Mouse (Mus musculus) liver, embryonic 13.5 days (tissue): ENCODE results near the gene Sell. TPM values are rescaled to one million over a fixed set of nuclear protein-coding genes. Genes with fewer than 3 reads are reported as not detected.

Experiments used
- ATAC-seq: fragments of 200-750 bp; cut with Nextera tagmentation; 2 replicates; pipeline ENCODE4 v1.8.0; 2017; ENCODE audit warnings: low read depth, mild to moderate bottlenecking, moderate number of reproducible peaks, moderate library complexity
- DNase-seq: peaks from one replicate; pipeline ENCODE4 v3.0.0; 2022
- H3K27ac ChIP-seq: fragments of 300-500 bp; sonication (generic); 2 replicates; pipeline ENCODE4 v1.5.1; 2015; ENCODE audit warnings: moderate library complexity, mild to moderate bottlenecking, inconsistent platforms
- H3K27me3 ChIP-seq: fragments of 300-500 bp; sonication (generic); 2 replicates; pipeline ENCODE4 v1.6.1; 2015; ENCODE audit warnings: mild to moderate bottlenecking, inconsistent platforms
- H3K36me3 ChIP-seq: fragments of 300-500 bp; sonication (generic); 2 replicates; pipeline ENCODE4 v1.6.1; 2015; ENCODE audit warnings: mild to moderate bottlenecking, inconsistent platforms
- H3K4me1 ChIP-seq: fragments of 300-500 bp; sonication (generic); replicated peaks from 2 replicates; pipeline ENCODE4 v1.6.1; 2015; ENCODE audit warnings: inconsistent platforms
- H3K4me2 ChIP-seq: fragments of 300-500 bp; sonication (generic); 2 replicates; pipeline ENCODE4 v1.6.1; 2015; ENCODE audit warnings: inconsistent platforms, mild to moderate bottlenecking, moderate library complexity
- H3K4me3 ChIP-seq: fragments of 300-500 bp; sonication (generic); replicated peaks from 2 replicates; pipeline ENCODE4 v1.5.1; 2015; ENCODE audit warnings: mild to moderate bottlenecking, inconsistent platforms
- H3K9ac ChIP-seq: fragments of 300-500 bp; sonication (generic); 2 replicates; pipeline ENCODE4 v1.6.1; 2015; ENCODE audit warnings: mild to moderate bottlenecking, inconsistent platforms
- H3K9me3 ChIP-seq: fragments of 300-500 bp; sonication (generic); replicated peaks from 2 replicates; pipeline ENCODE4 v1.6.1; 2016; ENCODE audit warnings: inconsistent platforms
- WGBS: fragments of 180-500 bp; shearing (Covaris S2); methylation state at CpG from one replicate; pipeline ENCODE4 v1.1.7; 2015; ENCODE audit not compliant: insufficient replicate concordance; 5-methylcytosine and 5-hydroxymethylcytosine counted together
- polyA plus RNA-seq: library from polyadenylated mRNA; unstranded; fragments of >200 nt; fragmentation: Nextera tagmentation; extraction: Ambion mirVana; gene quantifications from 2 replicates; pipeline ENCODE4 v1.2.1, GENCODE M21; 2015

Sell gene
- polyA plus RNA-seq, 1 experiment from 2014 or later: 4.0 TPM

- H3K4me3 ChIP-seq: no peak overlapping the region
- H3K27ac ChIP-seq: no peak overlapping the region
- DNase-seq: no peak
- no peak for ATAC-seq
- no peak overlapping the region for H3K9ac ChIP-seq
- WGBS: 83% methylated on average over 9 of the region's 9 CpGs
- no peak overlapping the region for H3K4me2 ChIP-seq
- no peaks in the 10 kb centered on the region for H3K27me3 ChIP-seq
- no peaks in the 10 kb centered on the region for H3K36me3 ChIP-seq
- no peaks in the 10 kb centered on the region for H3K9me3 ChIP-seq
- H3K4me1 ChIP-seq: no peaks in the 10 kb centered on the region
These were observed 49.0 kb downstream of the Sell start for GRCm38 (mm10) chr1:164110591-164111329.

- no peaks in the 10 kb centered on the region for H3K27me3 ChIP-seq
- no peak overlapping the region for H3K4me3 ChIP-seq
- H3K27ac ChIP-seq: no peak overlapping the region
- H3K4me2 ChIP-seq: no peak overlapping the region
- H3K9me3 ChIP-seq: no peaks in the 10 kb centered on the region
- no peaks in the 10 kb centered on the region for H3K36me3 ChIP-seq
- no peak for ATAC-seq
- H3K4me1 ChIP-seq: no peaks in the 10 kb centered on the region
- WGBS: 67% methylated on average over 5 of the region's 5 CpGs
- no peak for DNase-seq
- no peak overlapping the region for H3K9ac ChIP-seq
These were observed 52.5 kb downstream of the Sell start for GRCm38 (mm10) chr1:164114280-164114679.

GRCm38 (mm10) chr1:164114947-164115493 lies 53.2 kb downstream of the Sell start, which contains the start of gene Selp:
Gene Selp, plus strand, starts transcription at chr1:164115264.
- ATAC-seq (no peak), DNase-seq (no peak)
- Histone ChIP-seq H3K4me1 (no peaks in the 10 kb centered on the region), H3K4me3 (no peak within 1 kb of the TSS), H3K9ac (no peak within 1 kb of the TSS), H3K27ac (no peak within 1 kb of the TSS), H3K27me3 (no peaks in the 10 kb centered on the region), H3K4me2 (no peak within 1 kb of the TSS), H3K36me3 (no peaks in the 10 kb centered on the region), H3K9me3 (no peaks in the 10 kb centered on the region)
- 37% methylated on average over 8 of the region's 8 CpGs for WGBS

GRCm38 (mm10) chr1:164115647-164116046 lies 53.9 kb downstream of the Sell start:
- H3K4me2 ChIP-seq: no peak overlapping the region
- no peak for ATAC-seq
- H3K36me3 ChIP-seq: no peaks in the 10 kb centered on the region
- H3K9ac ChIP-seq: no peak overlapping the region
- no peak for DNase-seq
- WGBS: 63% methylated on average over 6 of the region's 6 CpGs
- H3K4me1 ChIP-seq: no peaks in the 10 kb centered on the region
- H3K9me3 ChIP-seq: no peaks in the 10 kb centered on the region
- no peaks in the 10 kb centered on the region for H3K27me3 ChIP-seq
- no peak overlapping the region for H3K27ac ChIP-seq
- H3K4me3 ChIP-seq: no peak overlapping the region

- Histone ChIP-seq H3K4me3 (no peak overlapping the region), H3K4me1 (no peaks in the 10 kb centered on the region), H3K36me3 (no peaks in the 10 kb centered on the region), H3K9me3 (no peaks in the 10 kb centered on the region), H3K27ac (no peak overlapping the region), H3K27me3 (no peaks in the 10 kb centered on the region), H3K9ac (no peak overlapping the region), H3K4me2 (no peak overlapping the region)
- WGBS: 79% methylated on average over 6 of the region's 6 CpGs
- DNase-seq (no peak), ATAC-seq (no peak)
These were observed 56.1 kb downstream of the Sell start for GRCm38 (mm10) chr1:164117869-164118268.

- WGBS: 32% methylated on average over 3 of the region's 3 CpGs
- no peak overlapping the region for H3K27ac ChIP-seq
- H3K27me3 ChIP-seq: no peaks in the 10 kb centered on the region
- H3K4me2 ChIP-seq: no peak overlapping the region
- no peak for DNase-seq
- no peaks in the 10 kb centered on the region for H3K4me1 ChIP-seq
- ATAC-seq: no peak
- H3K4me3 ChIP-seq: no peak overlapping the region
- no peak overlapping the region for H3K9ac ChIP-seq
- no peaks in the 10 kb centered on the region for H3K36me3 ChIP-seq
- H3K9me3 ChIP-seq: no peaks in the 10 kb centered on the region
These were observed 58.4 kb downstream of the Sell start for GRCm38 (mm10) chr1:164119892-164120776.

GRCm38 (mm10) chr1:164120777-164121158 lies 59.0 kb downstream of the Sell start:
- no peaks in the 10 kb centered on the region for H3K9me3 ChIP-seq
- H3K9ac ChIP-seq: no peak overlapping the region
- no peaks in the 10 kb centered on the region for H3K27me3 ChIP-seq
- H3K4me3 ChIP-seq: no peak overlapping the region
- no peaks in the 10 kb centered on the region for H3K36me3 ChIP-seq
- no peak overlapping the region for H3K4me2 ChIP-seq
- ATAC-seq (no peak), DNase-seq (no peak)
- H3K27ac ChIP-seq: no peak overlapping the region
- H3K4me1 ChIP-seq: no peaks in the 10 kb centered on the region
- 57% methylated on average over 3 of the region's 3 CpGs for WGBS

GRCm38 (mm10) chr1:164123836-164124235 lies 62.1 kb downstream of the Sell start:
- no peak for ATAC-seq
- H3K9ac ChIP-seq: no peak overlapping the region
- WGBS: 54% methylated on average over 3 of the region's 3 CpGs

GRCm38 (mm10) chr1:164130013-164130412 lies 68.2 kb downstream of the Sell start:
- H3K9ac ChIP-seq: no peak overlapping the region
- no peaks in the 10 kb centered on the region for H3K9me3 ChIP-seq
- no peak overlapping the region for H3K4me3 ChIP-seq
- DNase-seq (no peak), ATAC-seq (no peak)
- H3K36me3 ChIP-seq: no peaks in the 10 kb centered on the region
- H3K4me1 ChIP-seq: no peaks in the 10 kb centered on the region
- H3K27me3 ChIP-seq: no peaks in the 10 kb centered on the region
- no peak overlapping the region for H3K27ac ChIP-seq
- 58% methylated on average over 3 of the region's 3 CpGs for WGBS
- H3K4me2 ChIP-seq: no peak overlapping the region

More at GRCm38 (mm10) chr1:164123836-164124235, 62.1 kb downstream of the Sell start:
- Histone ChIP-seq H3K27me3 (no peaks in the 10 kb centered on the region), H3K27ac (no peak overlapping the region), H3K9me3 (no peaks in the 10 kb centered on the region), H3K4me1 (no peaks in the 10 kb centered on the region), H3K4me2 (no peak overlapping the region), H3K36me3 (no peaks in the 10 kb centered on the region), H3K4me3 (no peak overlapping the region)
- DNase-seq: no peak

- H3K9me3 ChIP-seq: no peaks in the 10 kb centered on the region
- ATAC-seq: no peak
- no peak overlapping the region for H3K9ac ChIP-seq
- 69% methylated on average over 1 of the region's 1 CpGs for WGBS
- H3K4me1 ChIP-seq: no peaks in the 10 kb centered on the region
- H3K36me3 ChIP-seq: no peaks in the 10 kb centered on the region
- H3K27me3 ChIP-seq: no peaks in the 10 kb centered on the region
- no peak overlapping the region for H3K4me2 ChIP-seq
- no peak for DNase-seq
- no peak overlapping the region for H3K4me3 ChIP-seq
- no peak overlapping the region for H3K27ac ChIP-seq
These were observed 70.8 kb downstream of the Sell start for GRCm38 (mm10) chr1:164132609-164133008.
